Mouse (Mus musculus): ENCODE data around the gene Kiss1r.
A peak's percentile ranks its signal among the peaks of the same experiment; 100 is the strongest.
"Not testable (repeated sequence)": the region's sequence is repeated elsewhere in the genome, so short reads cannot be mapped to it uniquely, and the experiment has no call there.

Gene Kiss1r

DNA sequence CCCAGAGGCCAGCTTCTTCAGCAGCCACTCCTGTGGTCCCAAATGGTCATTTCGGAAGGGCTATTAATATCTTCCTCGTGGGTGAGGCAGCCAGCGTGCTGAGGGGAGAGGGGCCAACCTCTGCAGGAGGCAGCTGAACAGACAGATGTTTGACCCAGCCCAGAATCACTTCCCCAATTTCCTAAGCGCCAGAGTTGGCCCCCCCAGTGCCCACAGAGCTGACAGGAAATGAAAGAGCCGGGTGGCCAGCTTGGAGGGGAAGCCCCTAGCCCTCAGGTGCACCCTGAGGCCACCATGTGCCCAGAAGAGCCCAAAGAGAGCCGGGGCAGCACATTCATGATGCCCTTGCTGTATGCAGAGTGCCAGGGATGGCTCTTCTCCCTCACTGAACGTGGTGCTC, 24.0 kb downstream of the Kiss1r start:
- no peak for DNase-seq (ENCODE audit: low spot score)

DNA sequence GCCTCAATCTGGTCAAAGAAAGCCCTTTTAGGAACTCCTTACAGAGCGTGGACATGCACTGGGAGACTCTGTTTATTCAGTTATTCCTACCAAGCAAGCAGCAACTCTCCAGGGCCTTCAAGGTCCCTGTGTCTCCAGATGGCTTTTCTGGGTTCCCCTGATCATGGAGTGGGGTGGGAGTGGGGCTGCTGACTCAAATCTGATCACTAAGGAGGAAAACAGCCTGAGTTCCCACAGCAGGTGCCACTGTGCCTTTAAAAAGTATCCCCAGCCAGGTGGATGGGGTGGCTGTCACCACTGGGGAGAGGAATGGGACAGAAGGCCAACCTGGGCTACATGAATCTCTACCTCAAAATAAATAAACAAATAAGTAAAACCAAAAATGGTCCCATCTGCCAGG, 26.2 kb downstream of the Kiss1r start:
- DNase-seq (ENCODE audit: low spot score) = no peak

GRCm38 (mm10) chr10:79943471-79943901, 26.7 kb downstream of the Kiss1r start:
- no peak for DNase-seq (ENCODE audit: low spot score)

DNA sequence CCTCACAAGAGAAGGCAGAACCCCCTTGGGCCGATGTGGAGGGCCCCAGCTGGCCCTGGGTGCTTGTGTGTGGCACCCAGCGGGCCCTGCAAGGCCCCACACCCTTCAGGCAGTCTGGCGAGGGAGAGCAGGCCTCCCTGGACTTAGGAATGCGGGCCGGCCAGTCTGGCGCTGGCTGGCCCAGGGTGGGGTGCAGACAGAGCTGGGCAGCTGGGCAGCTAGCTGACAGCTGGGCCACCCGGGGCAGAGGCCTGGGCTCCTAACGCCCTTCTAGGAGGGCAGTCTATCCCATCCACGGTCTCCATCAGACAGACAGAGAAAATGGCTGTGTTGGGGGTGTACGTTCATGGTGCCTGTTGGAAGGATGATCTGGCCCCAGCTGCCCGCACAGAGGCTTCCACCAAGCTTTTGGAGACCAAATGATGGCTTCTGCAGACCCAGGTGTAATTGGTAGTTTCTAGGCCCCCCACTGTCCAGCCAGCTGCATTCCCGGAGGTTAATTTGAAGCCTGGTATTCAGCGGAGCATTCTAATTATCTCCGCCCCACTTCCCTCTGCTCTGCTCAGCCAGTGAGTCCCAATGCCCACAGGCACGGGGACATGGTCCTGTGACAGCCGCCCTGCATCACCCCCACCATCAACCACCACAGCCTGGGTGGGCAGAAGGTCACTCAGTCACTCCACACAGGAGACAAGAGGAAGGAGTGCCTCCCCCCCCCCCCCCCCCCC, 28.9 kb downstream of the Kiss1r start:
- no peak for DNase-seq (ENCODE audit: low spot score)

DNA sequence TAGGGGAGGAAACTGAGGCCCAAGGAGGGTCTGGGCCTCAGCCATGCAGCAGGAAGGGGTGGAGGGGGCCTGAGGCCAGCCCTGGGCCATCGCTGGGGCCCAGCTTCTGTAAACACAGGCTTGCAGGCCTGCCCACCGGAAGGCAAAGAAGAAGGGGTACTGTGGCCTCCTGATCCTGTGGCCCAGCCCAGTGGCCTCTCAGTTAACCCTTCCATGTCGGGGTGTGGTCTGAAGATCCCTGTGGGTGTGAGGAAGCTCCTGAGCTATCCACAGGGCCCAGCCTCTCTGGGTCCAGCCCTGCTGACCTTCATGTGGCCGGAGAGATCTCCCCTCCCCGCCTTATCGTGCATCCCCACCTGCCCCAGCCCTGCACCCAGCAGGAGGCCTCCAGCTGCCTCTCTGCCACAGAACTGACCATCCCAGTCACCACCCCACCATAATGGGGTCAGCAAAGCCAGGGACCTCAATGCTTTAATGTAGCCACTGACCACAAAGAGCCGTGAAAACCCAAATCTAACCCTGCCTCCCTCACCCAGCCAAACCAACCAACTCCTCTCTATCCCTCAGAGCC, 30.1 kb downstream of the Kiss1r start:
- no peak for DNase-seq (ENCODE audit: low spot score)

- no peak for DNase-seq (ENCODE audit: low spot score)
Measured at GRCm38 (mm10) chr10:79947502-79947901, 30.7 kb downstream of the Kiss1r start.

DNA sequence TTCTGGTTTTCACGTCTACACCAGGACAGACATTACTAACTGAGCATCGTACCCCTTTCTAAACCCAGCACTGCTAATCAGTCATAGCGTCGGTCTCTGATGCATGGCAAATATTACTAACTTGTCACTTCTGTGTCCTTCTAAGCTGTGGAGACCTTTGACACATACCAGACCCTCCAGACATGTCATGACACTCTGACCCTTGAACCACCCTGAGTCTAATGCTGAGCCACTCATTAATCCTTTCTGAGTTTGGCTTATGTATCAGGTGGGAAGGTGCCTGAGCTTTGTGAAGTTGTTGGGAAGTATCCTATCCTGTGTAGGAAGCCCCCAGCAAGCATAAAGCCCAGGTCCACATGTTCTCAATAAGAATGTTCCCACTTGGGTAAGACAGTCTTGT, 33.1 kb downstream of the Kiss1r start:
- no peak for DNase-seq (ENCODE audit: low spot score)

DNA sequence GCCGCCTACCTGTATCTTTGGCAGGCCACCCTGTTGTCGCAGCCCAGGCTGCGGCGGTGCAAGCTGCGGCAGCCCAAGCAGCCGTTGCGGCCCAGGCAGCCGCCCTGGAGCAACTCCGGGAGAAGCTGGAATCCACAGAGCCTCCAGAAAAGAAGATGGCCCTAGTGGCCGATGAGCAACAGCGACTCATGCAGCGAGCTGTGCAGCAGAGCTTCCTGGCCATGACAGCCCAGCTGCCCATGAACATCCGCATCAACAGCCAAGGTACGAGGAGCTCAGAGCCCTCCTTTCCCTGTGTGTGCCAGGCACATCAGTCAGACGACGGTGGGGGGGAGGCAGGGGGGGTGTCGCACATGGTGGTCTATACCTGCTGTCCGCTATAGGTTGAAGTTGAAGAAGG, 33.9 kb downstream of the Kiss1r start:
- DNase-seq (ENCODE audit: low spot score) = no peak

- DNase-seq (ENCODE audit: low spot score) = no peak
Measured at GRCm38 (mm10) chr10:79953946-79954345, 37.2 kb downstream of the Kiss1r start.

DNA sequence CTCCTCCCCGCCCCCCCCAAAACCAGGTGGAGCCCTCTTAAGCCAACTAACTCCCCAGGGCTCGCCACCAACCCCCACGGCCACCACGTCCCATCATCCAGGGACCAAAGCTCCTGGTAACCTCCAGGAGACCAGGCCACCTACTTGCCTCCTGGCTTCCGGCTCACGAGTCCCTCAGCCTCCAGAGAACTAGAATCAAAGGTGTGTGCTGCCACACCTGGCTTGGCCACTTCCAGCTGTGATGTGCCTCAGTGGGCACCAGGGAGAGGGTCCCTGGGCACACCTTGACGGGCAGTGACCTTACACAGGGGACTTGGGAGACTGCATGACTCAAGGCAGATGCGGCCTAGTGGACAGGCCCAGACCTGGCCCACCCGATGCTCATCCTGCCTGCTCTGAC, 38.9 kb downstream of the Kiss1r start:
- DNase-seq (ENCODE audit: low spot score) = no peak

GRCm38 (mm10) chr10:79956643-79957154, 39.9 kb downstream of the Kiss1r start:
- no peak for DNase-seq (ENCODE audit: low spot score)

DNA sequence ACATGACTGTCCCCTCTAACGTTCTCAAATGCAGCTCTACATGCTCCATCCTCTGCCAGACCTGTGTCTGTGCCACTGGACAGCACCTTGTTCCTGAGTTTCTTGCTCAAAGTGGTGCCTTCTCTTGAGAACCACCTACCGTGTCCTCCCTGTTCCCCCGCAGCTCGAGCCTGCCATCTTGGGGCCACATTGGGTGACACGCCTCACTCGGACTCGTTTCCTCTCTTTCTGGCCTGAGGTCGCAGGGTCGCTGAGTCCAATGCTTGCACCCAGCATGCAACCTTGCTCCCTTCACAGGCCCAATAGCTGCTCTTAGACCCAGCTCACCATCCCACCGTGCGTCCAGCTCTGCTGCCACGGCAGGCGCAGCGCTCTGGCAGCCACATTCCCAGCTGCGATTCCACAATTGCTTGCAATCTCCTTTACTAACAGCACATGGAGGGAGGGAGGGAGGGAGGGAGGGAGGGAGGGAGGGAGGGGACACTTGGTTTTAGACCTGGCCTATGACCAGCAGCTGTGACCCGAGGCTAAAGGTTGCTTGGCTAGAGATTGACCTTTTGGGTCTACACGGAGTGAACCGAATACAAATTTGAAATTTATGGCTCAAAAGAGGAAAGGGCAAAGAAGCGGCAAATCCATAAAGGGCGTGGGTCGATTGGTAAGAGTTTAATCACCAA, 41.5 kb downstream of the Kiss1r start:
- DNase-seq (ENCODE audit: low spot score) = peak; percentile 63

DNA sequence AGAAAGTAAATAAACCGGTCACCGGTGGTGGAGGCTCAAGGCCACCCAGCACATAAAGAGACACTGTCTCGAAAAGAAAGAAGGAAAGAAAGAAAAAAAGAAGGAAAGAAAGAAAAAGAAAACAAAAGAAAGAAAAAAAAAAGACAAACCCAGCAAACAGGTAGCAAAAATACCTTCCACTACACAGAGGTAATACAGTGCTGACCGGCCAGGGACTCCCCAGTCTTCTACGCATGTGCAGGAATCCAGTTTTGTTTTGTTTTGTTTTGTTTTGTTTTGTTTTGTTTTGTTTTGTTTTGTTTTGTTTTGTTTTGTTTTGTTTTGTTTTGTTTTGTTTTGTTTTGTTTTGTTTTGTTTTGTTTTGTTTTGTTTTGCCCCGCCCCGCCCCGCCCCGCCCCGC, 42.6 kb downstream of the Kiss1r start:
- DNase-seq (ENCODE audit: low spot score) = not testable (repeated sequence)

DNA sequence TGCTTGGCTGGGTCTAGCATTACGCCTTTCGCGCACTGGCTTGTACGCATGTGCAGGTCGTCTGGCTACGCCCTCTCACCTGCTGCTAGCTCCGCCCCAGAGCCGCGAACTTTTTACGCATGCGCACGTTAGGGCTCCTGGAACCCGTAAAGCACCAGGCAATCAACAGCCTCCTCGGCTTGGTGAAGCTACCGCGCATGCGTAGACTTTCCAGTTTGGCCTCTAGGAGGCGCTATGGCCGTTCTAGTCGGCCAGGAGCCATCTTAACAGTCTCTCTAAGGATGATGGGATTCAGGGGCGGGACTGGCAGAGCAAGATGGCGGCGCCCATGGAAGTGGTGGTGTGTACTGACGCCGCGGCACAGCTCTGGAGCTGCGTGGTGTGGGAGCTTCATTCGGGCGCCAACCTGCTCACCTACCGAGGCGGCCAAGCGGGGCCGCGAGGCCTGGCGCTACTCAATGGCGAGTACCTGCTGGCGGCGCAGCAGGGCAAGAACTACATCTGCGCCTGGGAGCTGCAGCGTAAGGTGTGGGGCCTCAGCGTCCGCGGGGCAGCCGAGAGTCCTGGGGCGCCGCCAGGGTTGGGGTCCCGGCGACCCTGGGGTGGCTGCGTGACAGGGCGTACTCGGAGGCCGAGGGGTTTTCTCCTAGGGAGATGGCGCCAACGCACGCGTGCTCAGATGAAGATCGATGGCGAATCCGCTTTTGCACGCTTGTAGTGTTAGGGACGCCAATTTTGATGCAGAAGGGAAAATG, 43.3 kb downstream of the Kiss1r start, which contains the start of gene Wdr18:
Gene Wdr18 (plus strand): TSS at position 306 of the 755 bp plus-strand sequence.
- peak; percentile 99 for DNase-seq (ENCODE audit: low spot score)

DNA sequence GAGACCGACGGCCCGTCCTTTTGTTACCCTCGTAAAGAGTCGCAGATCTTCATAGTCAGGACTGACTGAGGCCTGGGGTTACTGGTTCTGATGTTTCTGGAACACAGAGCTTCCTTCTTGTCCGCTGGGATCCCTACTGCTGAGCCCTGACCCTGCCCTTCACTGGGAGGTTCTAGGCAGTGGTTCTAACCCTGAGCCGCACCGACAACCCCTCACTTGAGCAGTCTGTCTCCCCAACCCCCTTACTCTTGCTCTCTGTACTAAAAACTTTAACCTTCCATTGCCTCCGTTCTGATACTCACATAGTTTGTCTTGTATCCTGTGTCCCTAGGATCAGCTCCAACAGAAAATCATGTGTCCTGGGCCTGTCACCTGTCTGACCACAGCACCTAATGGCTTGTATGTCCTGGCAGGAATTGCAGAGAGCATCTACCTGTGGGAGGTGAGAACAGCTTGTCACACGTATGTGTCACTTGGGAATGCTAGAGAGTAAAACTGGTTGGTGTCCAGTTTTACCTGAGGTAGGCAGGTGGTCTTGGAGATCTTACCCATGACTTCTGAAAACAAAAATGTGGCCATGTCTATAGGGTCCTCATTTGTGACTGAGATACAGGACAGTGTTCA, 44.0 kb downstream of the Kiss1r start:
- DNase-seq (ENCODE audit: low spot score) = no peak

GRCm38 (mm10) chr10:79964727-79965126, 48.0 kb downstream of the Kiss1r start:
- no peak for DNase-seq (ENCODE audit: low spot score)

DNA sequence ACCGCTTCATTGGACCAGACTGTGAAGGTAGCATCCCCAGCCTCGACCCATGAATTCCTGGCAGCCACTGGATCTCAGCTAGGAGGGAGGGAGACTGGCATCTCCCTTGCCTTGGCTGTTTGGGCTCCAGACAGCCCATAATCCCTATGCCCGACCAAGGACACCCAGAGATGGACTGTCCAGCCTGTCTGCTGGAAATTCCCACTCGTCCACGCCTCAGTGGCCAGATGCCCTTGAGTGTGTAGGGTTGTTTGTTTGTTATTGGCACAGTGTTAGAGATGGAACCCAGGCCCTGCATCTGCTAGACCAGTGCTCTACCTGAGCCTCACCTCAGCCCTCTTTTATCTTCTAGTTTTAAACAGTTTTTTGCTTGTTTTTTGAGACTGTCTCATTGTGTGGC, 48.6 kb downstream of the Kiss1r start:
- DNase-seq (ENCODE audit: low spot score) = no peak

- no peak for DNase-seq (ENCODE audit: low spot score)
Measured at GRCm38 (mm10) chr10:79966886-79967400, 50.2 kb downstream of the Kiss1r start.

GRCm38 (mm10) chr10:79968181-79968580, 51.4 kb downstream of the Kiss1r start:
- no peak for DNase-seq (ENCODE audit: low spot score)

DNA sequence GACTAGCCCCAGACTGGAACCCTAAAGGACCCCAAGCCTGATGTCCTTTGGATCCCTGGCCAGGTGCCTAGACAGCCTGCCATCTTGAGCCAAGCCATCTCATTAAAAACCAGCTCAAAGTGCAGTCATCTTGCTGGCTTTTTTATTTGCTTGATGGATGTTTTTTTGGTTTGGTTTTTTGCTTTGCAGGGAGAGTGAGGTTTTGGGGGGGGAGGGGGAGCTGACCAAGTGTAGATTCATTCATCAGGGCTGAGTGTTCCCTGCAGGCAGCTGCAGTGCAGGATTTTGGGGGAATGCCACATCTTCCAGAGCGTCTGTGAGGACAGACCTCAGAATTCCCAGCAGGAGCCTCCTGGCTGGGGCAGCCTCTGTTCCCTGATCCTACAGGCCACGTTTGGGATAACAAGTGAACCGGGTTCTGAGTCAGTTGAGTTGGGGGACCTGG, 52.4 kb downstream of the Kiss1r start:
- DNase-seq (ENCODE audit: low spot score) = no peak

- no peak for DNase-seq (ENCODE audit: low spot score)
Measured at GRCm38 (mm10) chr10:79970415-79971182, 53.8 kb downstream of the Kiss1r start, which contains the start of gene Grin3b. TSS of gene Grin3b (plus strand) at chr10:79970715.

All from ovary, adult 18-20 months (tissue).